Comparison of ENCODE assay signal across 23 mouse cellular contexts in the genomic region with DNA sequence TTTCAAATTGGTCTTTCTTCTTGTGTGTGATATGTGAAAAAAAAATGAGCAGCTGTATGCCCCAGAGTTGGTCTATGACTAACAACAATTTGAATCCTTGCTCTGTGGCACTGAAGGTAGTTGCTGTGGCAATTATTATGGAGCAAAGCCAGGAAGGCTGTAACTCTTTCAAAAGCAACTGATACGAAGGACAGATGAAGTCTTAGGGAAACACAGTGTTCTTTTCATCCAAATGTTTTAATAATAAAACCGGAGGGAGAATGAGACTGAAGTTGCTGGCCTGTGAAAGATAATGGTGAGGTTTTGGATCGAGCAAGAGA.
DNase-seq lines count a peak whose midpoint lies in the region; ATAC-seq lines count a peak whose summit lies in the region.
"Had no signal": no experiment of that assay in that cellular context is flagged by ENCODE, and none has a peak within 500 bp of the region (broad histone marks: within the 10 kb centered on the region; RNA-seq: fewer than 3 reads in every experiment).

No protein-coding gene starts in this region.

- DNase-seq in adrenal gland, adult 2 months, result peak; percentile 70
- DNase-seq in adrenal gland, postnatal 4 days (ENCODE audit: low spot score in 2 of 2), result no peak
- DNase-seq in lung, postnatal 14 days, result no peak
- DNase-seq in adrenal gland, postnatal 10 days, result peak; percentile 62
- DNase-seq in lung, postnatal 10 days, result peak; percentile 18
- no peak for DNase-seq in midbrain, embryonic 10.5 days (ENCODE audit: low spot score)
- DNase-seq: cerebellum, adult 11-12 months; cerebellum, postnatal 10 days; gastrocnemius, postnatal 14 days; heart, adult 18-20 months; heart, postnatal 14 days; kidney, postnatal 36 days; liver, embryonic 13.5 days; right cerebral cortex, postnatal 25 days; thymus, postnatal 25 days had no signal

- peak overlapping the region; percentile 67 for H3K27ac ChIP-seq in lung, embryonic 15.5 days
- H3K27ac ChIP-seq in midbrain, embryonic 10.5 days (replicated peaks), result no peak overlapping the region
- H3K27ac ChIP-seq: embryonic facial prominence, embryonic 10.5 days; heart, embryonic 13.5 days; kidney, embryonic 15.5 days; limb, embryonic 13.5 days; liver, embryonic 13.5 days had no signal

- no peaks in the 10 kb centered on the region for H3K36me3 ChIP-seq in lung, embryonic 15.5 days
- H3K36me3 ChIP-seq in midbrain, embryonic 10.5 days, result no peaks in the 10 kb centered on the region
- H3K36me3 ChIP-seq: embryonic facial prominence, embryonic 10.5 days; heart, embryonic 13.5 days; kidney, embryonic 15.5 days; liver, embryonic 13.5 days had no signal

- no peaks in the 10 kb centered on the region for H3K4me1 ChIP-seq in lung, embryonic 15.5 days
- peaks cover 11% of the 10 kb centered on the region; the same call in 1 of the 2 replicates for H3K4me1 ChIP-seq in midbrain, embryonic 10.5 days
- H3K4me1 ChIP-seq: embryonic facial prominence, embryonic 10.5 days; heart, embryonic 13.5 days; limb, embryonic 13.5 days; liver, embryonic 13.5 days had no signal

- ATAC-seq in lung, embryonic 15.5 days (ENCODE audit: borderline replicate concordance, extremely low read depth, low FRiP score, low TSS enrichment), result peak; percentile 72; the same call in 1 of the 2 replicates
- ATAC-seq in cerebellum, adult (ENCODE audit: insufficient number of reproducible peaks, low FRiP score, low TSS enrichment), result no peak
- ATAC-seq: intestine, postnatal 0 days had no signal

- no peak overlapping the region for H3K9ac ChIP-seq in lung, embryonic 15.5 days
- H3K9ac ChIP-seq: heart, embryonic 13.5 days; kidney, embryonic 15.5 days; limb, embryonic 13.5 days; liver, embryonic 13.5 days had no signal

- 42% methylated on average over 3 of the region's 3 CpGs for WGBS in lung, embryonic 15.5 days
- WGBS in midbrain, embryonic 10.5 days, result 89% methylated on average over 3 of the region's 3 CpGs

- H3K4me2 ChIP-seq in lung, embryonic 15.5 days, result no peak overlapping the region
- H3K4me2 ChIP-seq: heart, embryonic 13.5 days; kidney, embryonic 15.5 days; limb, embryonic 13.5 days; liver, embryonic 13.5 days; midbrain, embryonic 11.5 days had no signal

- no peak overlapping the region for H3K4me3 ChIP-seq in lung, embryonic 15.5 days
- H3K4me3 ChIP-seq in midbrain, embryonic 10.5 days, result no peak overlapping the region
- H3K4me3 ChIP-seq: embryonic facial prominence, embryonic 10.5 days; heart, embryonic 13.5 days; kidney, embryonic 15.5 days; limb, embryonic 13.5 days; liver, embryonic 13.5 days had no signal

- no peaks in the 10 kb centered on the region for H3K27me3 ChIP-seq in lung, embryonic 15.5 days
- no peaks in the 10 kb centered on the region for H3K27me3 ChIP-seq in midbrain, embryonic 10.5 days (ENCODE audit: low read depth, poor library complexity, severe bottlenecking)
- H3K27me3 ChIP-seq: heart, embryonic 13.5 days; kidney, embryonic 15.5 days; limb, embryonic 13.5 days; liver, embryonic 13.5 days had no signal

- no peaks in the 10 kb centered on the region for H3K9me3 ChIP-seq in lung, embryonic 15.5 days
- H3K9me3 ChIP-seq in midbrain, embryonic 10.5 days (replicated peaks), result no peaks in the 10 kb centered on the region
- H3K9me3 ChIP-seq: embryonic facial prominence, embryonic 10.5 days; heart, embryonic 13.5 days; kidney, embryonic 15.5 days; limb, embryonic 13.5 days; liver, embryonic 13.5 days had no signal

Comparison
In these comparisons a context has a peak if more than half of its experiments do, and no peak if none do; other contexts are left out.
1. DNase-seq: peak in adrenal gland, adult 2 months (single experiment), adrenal gland, postnatal 10 days (single experiment) and lung, postnatal 10 days (single experiment); none in adrenal gland, postnatal 4 days (0 of 2), lung, postnatal 14 days (single experiment) and midbrain, embryonic 10.5 days (single experiment).